Mouse (Mus musculus) bone marrow macrophage, adult 2 months (primary cell): ENCODE measurements around the gene Cdkn2c.
A peak's percentile ranks its signal among the peaks of the same experiment; 100 is the strongest.

Source experiments
- CTCF ChIP-seq: IDR thresholded peaks from 2 replicates; pipeline ENCODE4 v1.5.1; 2012; ENCODE audit warnings: low read depth, mild to moderate bottlenecking, low read length, moderate library complexity
- POLR2A ChIP-seq: IDR thresholded peaks from 2 replicates; pipeline ENCODE4 v1.6.1; 2012; ENCODE audit warnings: mild to moderate bottlenecking, low read depth, low read length, borderline replicate concordance

DNA sequence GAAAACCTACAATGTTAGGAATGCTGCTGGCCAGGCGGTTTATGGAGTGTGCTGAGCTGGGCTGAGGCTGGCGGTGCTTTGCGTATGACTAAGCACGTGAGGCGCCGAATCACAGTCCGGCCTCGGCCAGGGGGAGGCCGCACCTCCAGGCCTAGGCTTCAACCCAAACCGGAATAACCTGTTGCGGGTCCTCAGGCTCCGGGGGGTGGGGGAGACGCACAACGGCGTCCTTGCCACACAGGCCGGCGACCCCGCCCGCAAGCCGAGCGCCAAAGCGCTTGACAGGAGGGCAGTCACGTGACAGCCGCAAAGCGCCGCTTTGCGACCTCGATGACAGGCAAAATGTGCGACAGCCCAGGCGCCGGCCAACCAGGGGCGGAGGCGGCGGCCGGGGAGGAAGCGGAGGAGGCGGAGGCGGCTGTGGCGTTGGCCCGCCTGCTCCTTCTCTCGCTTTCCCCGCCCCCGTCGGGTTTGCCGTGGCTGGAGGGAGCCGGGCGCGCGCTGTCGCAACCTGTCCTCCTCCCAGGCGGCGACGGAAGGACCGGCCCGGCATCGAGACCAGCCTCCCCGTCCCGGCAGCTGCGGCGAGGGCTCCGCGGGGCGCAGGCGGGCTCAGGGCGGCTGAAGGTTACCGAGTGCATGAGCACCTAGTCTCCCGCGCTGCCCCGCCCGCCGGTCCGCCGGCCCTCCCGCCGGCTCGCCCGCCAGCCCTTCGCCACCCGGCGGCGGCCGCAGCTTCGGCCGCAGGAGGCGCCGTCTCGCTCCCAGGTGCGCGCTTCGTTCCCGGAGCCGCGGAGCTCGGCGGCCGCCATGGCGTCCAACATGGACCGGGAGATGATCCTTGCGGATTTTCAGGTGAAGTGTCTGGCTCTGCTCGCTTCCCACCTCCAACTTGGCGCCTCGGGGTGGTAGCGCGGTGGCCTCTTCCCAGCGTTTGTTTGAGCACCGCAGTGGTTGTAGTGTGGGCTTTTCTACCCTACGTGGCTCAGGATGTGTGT lies 9.5 kb upstream of the Cdkn2c start, which contains the start of gene Faf1:
- TF ChIP-seq CTCF = 0 out of 2 replicates have a peak, but pooled peaks have one; percentile 6
- 0 out of 2 replicates have a peak, but pooled peaks have one; percentile 61 for TF ChIP-seq POLR2A
